Mouse (Mus musculus) megakaryocyte-erythroid progenitor cell, adult 5-6 weeks (primary cell): ENCODE measurements around the gene Slc48a1. TPM values are rescaled to one million over a fixed set of nuclear protein-coding genes. Genes with fewer than 3 reads are reported as not detected.

ENCODE experiments used
- ATAC-seq: replicated peaks from 2 replicates; pipeline ENCODE4 v1.8.0; 2016; ENCODE audit warnings: mild to moderate bottlenecking, inconsistent platforms; ENCODE audit not compliant: severe bottlenecking, poor library complexity, low FRiP score, low TSS enrichment
- total RNA-seq, 2 experiments: library from RNA; stranded (forward) in 1 of 2; stranded (reverse) in 1 of 2; fragments of 200-1000, 215-1000 nt in 1 of 2; fragments of >200 nt in 1 of 2; fragmentation: Nextera tagmentation in 1 of 2; gene quantifications; 2 replicates each; pipeline ENCODE4 v1.2.3; 2014 to 2017

The Slc48a1 gene
- total RNA-seq, 2 experiments from 2014 or later: 72.6 to 112 TPM

- no peak for ATAC-seq
These were observed 17.4 kb downstream of the Slc48a1 start for GRCm38 (mm10) chr15:97795559-97796235.

DNA sequence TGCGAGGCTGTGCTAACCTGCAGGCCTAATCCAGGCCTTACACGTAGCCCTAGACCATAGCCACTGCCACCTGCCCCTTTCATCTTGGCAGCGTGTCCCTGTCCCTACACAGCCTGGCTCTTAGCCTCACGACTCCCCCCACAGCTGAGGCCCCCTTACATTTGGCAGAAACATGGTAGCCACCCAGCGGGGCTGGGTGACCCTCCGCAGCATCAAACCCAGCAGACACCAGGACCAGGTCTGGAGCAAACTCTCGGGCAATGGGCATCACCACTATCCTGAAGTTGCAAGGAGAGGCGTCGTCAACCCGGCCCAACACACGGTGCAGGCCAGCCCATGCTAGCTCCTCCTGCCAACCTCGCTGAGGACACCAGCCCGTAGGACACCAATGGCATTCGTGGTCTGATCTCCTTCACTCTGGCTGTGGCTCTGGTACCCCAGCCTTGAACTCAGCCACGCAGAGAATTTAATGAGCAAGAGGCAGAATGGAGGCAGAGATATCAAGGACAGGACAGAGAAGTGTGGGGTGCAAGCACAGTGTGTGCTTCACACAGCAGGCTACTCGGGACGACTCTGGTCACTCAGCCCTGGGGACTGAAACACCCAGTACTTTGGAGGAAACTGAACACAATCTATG, 18.5 kb downstream of the Slc48a1 start:
- no peak for ATAC-seq

DNA sequence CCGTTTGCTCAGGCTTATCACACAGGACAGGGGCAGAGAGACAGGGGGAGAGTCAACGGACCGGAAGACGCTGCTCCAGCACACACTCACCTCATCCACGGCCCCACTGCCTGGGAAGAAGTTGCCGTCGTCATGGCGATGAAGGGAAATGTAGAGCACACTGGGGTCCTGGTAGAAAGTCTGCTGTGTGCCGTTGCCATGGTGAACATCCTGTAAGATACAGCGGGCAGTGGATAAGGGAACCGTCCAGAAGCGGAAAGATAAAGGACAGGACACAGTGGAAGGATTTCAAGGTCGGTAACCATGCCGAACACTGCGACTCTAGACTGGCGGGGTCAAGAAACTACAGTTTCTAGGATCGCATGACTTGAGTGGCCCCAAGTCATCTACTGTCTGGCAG, 19.8 kb downstream of the Slc48a1 start:
- no peak for ATAC-seq

- ATAC-seq: no peak
These were observed 21.1 kb downstream of the Slc48a1 start for GRCm38 (mm10) chr15:97799446-97799845.

GRCm38 (mm10) chr15:97800853-97801252, 22.5 kb downstream of the Slc48a1 start:
- ATAC-seq: no peak

DNA sequence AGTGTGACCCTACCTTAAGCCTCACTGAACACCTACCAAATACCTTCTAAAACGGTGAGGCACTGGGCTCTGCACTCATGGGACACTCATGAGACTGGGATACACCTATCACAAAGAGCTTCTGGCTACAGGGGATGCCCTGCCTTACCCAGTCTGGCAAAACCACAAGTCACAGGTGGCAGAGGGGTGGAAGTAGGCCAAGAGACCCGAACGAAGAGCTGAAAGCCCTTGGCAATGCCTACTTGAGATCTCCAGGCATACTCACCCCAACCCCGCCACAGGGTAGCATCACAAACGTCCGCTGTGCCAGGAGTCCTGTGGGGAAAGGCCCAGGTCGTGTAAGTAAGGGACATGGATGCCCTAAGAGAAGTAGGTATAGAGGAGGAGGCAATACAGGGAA, 23.5 kb downstream of the Slc48a1 start:
- no peak for ATAC-seq

DNA sequence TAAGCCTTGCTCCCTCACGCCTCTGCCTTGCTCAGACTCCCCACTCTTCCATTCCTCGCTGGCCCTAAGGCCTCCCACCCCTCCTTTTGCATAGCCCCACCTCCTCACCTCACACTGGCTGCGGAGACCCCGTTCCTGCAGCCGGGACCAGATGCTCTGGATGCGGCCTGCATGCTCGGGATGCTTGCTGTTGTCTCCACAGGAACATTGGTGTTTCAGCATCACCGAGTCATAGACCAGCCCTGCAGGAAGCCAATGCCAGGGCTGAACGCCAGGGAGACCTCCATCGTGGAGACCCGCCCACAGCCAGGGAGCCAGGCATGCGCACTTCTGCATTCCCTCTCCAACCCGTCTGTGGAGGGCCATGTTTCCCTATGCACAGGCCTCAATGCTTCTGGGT, 24.3 kb downstream of the Slc48a1 start:
- ATAC-seq: no peak

DNA sequence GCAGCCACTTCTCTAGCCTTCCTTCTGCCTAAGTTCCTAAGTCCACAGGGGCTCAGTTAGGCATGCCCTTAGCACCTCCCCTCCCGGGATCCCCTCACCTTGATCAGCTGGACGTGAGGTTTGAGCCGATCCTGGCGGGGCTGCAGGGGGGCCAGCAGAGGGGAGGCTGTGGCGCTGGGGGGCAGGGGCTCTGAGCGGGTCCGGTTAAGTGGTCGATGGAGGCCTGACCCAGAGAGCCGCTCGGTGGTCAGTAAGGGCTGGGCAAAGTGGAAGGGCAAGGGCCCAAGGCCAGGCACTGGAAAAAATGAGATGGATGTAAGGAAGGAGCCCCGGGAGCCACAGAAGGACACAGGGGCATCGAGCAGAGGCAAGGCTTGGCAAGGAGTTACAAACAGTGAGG, 29.5 kb downstream of the Slc48a1 start:
- ATAC-seq: no peak

GRCm38 (mm10) chr15:97808532-97808931, 30.2 kb downstream of the Slc48a1 start:
- ATAC-seq: no peak

DNA sequence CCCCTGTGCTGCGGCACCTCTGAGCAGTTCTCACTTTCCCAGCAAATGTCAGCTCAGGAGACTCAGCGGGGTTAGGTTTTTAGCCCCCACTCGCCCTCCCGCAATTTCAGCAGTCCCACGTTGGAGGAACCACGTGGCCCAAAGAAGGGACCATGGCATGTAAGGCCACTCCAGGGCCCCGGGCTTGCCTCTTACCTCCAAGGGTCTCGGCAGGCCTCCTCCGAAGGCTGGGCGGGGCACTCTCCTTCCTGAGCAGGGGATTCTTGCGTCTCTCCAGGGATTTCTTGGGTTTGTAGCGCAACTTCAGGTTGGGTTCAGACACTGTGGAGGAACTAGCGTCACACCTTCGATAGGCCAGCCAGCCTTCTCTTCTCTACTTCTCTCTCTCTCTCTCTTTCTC, 30.9 kb downstream of the Slc48a1 start:
- no peak for ATAC-seq

GRCm38 (mm10) chr15:97809942-97810341, 31.6 kb downstream of the Slc48a1 start:
- no peak for ATAC-seq

DNA sequence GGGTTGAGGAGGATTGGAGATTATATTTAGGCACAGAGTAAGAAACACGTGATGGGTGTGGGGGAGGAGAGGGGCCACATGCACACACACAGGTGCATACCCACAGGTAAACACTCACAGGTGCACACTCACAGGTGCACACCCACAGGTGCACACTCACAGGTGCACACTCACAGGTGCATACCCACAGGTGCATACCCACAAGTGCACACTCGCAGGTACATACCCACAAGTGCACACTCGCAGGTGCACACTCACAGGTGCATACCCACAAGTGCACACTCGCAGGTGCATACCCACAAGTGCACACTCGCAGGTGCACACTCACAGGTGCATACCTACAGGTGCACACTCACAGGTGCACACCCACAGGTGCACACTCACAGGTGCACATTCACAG, 32.1 kb downstream of the Slc48a1 start:
- no peak for ATAC-seq

DNA sequence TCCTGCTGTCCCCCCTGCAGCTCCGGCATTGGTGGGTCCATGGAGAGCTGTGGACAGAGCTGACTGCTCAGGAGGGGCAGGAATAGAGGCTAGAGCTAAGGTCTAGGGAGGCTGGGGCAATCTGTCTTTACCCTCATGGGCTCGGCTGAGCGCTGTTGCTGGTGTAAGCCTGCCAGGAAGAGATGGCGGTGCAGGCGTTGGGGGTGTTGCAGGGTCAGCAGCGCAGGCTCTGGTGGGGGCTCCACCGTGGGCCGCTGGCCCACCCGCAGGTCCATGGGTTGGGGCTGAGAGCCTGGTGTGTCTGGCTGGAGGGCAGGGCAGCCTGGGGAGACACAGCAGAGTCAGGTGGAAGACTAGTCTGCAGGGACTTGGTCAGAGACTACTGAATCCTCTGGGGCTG, 33.0 kb downstream of the Slc48a1 start:
- ATAC-seq: no peak

DNA sequence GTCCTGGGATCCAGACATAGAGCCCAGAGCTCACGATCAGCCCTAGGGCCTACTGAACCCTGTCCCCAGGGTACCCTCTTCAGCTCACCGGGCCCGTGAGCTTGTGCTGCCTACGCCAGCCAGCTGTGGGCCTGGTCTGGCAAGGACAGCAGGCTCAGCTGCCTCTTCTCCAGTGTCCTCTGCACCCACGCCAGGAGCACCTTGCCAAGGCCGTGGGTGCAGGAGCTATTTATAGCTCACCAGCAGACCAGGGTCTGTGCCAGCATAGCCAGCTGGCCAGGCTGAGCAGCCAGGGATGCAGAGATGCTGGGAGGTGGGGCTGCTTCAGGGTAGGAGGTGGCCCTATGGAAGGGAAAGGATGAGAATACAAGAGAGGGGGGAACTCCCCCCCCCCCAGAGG, 33.8 kb downstream of the Slc48a1 start:
- ATAC-seq: no peak

DNA sequence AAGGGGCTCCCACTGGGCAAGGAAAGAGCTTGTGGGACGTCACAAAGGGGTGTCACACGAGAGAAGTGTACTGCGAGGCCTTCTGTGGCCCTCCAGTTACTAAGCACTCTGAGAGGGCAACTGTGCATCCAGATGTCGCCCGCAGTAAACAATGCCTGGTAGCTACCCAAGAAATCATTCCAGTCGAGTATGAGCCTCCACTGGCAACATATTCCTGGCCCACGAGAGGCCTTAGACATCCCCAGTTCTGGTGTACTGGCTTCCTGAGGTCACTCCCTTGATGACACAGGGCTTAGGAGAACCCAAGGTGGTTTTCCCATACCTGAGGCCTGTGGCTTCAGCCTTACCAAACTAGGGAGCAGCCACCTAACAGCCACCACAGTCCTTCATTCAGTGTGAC, 34.6 kb downstream of the Slc48a1 start:
- no peak for ATAC-seq

- ATAC-seq: no peak
These were observed 35.3 kb downstream of the Slc48a1 start for GRCm38 (mm10) chr15:97813452-97814204.

DNA sequence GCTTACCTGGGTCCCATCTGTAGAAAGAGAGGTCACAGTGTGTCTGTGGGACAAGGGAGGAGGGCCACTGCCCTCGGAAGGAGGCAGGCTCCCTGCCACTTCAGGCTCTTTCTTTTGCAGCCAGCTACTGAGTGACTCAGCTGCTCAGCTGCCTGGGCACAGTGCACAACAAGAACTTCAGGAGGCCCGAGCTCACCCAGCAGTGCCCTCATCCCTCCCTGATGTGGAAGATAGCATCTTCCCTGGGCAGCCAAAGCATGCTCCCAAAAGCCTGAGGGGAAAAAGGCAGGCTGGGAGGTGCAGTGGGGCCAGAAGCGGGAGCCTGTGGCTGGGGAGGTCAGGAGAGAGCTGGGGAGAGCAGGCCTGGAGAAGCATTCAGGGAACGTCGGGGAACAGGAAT, 36.4 kb downstream of the Slc48a1 start:
- no peak for ATAC-seq

GRCm38 (mm10) chr15:97815254-97815653, 36.9 kb downstream of the Slc48a1 start:
- no peak for ATAC-seq

- ATAC-seq: no peak
These were observed 38.1 kb downstream of the Slc48a1 start for GRCm38 (mm10) chr15:97816199-97816994.

- no peak for ATAC-seq
These were observed 41.6 kb downstream of the Slc48a1 start for GRCm38 (mm10) chr15:97819937-97820336.
